Mouse (Mus musculus) hindbrain, embryonic 12.5 days (tissue): ENCODE measurements at regions not wholly inside any gene's neighbourhood (a gene's known extent, or its start where the extent isn't known, plus 50 kb on each side); places are given as distances from the start of the nearest gene placed in this dataset.
A peak's percentile ranks its signal among the peaks of the same experiment; 100 is the strongest.

Experiments used
- ATAC-seq: fragments of 200-750 bp; cut with Nextera tagmentation; 2 replicates; pipeline ENCODE4 v1.8.0; 2017; ENCODE audit warnings: moderate TSS enrichment; ENCODE audit not compliant: low FRiP score
- H3K27ac ChIP-seq: fragments of 300-500 bp; sonication (generic); 2 replicates; pipeline ENCODE4 v1.5.1; 2016; ENCODE audit warnings: mild to moderate bottlenecking
- H3K27me3 ChIP-seq: fragments of 300-500 bp; sonication (generic); 2 replicates; pipeline ENCODE4 v1.6.1; 2016; ENCODE audit warnings: mild to moderate bottlenecking
- H3K36me3 ChIP-seq: fragments of 300-500 bp; sonication (generic); 2 replicates; pipeline ENCODE4 v1.6.1; 2016; ENCODE audit warnings: mild to moderate bottlenecking
- H3K4me1 ChIP-seq: fragments of 300-500 bp; sonication (generic); 2 replicates; pipeline ENCODE4 v1.6.1; 2016
- H3K4me2 ChIP-seq: fragments of 300-500 bp; sonication (generic); replicated peaks from 2 replicates; pipeline ENCODE4 v1.6.1; 2016; ENCODE audit warnings: mild to moderate bottlenecking
- H3K4me3 ChIP-seq: fragments of 300-500 bp; sonication (generic); 2 replicates; pipeline ENCODE4 v1.5.1; 2016; ENCODE audit warnings: mild to moderate bottlenecking
- H3K9ac ChIP-seq: fragments of 300-500 bp; sonication (generic); 2 replicates; pipeline ENCODE4 v1.6.1; 2016; ENCODE audit warnings: mild to moderate bottlenecking, moderate library complexity
- H3K9me3 ChIP-seq: fragments of 300-500 bp; sonication (generic); replicated peaks from 2 replicates; pipeline ENCODE4 v1.6.1; 2016; ENCODE audit warnings: mild to moderate bottlenecking
- WGBS: fragments of 180-500 bp; shearing (Covaris S2); methylation state at CpG from one replicate; pipeline ENCODE4 v1.1.7; 2016; 5-methylcytosine and 5-hydroxymethylcytosine counted together

DNA sequence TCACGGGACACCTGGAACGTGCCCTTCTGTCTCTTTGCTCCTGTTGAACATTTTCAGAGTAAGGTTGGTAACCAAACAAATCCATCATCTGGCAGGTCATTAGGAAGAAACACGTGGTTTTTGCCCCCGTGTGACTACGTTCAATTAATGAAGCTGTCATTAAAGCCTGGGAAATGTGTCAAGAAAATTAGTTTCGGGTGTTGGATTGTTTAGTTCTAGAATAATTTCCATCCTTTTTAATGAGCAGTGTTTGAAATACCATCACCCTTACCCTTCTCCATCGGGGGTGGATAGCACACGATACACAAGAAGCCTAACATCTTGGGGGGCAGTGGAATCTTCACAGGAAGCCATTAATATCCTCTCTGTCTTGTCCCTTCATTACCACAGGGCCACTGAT, 107.7 kb downstream of the Far1 start:
- H3K4me1 ChIP-seq: peaks cover 9% of the 10 kb centered on the region; the same call in 1 of the 2 replicates
- H3K4me3 ChIP-seq: no peak overlapping the region
- H3K9ac ChIP-seq: no peak overlapping the region
- 49% methylated on average over 8 of the region's 8 CpGs for WGBS
- H3K4me2 ChIP-seq: no peak overlapping the region
- H3K27me3 ChIP-seq: no peaks in the 10 kb centered on the region
- H3K27ac ChIP-seq: peak overlapping the region; percentile 60
- ATAC-seq: no peak
- H3K9me3 ChIP-seq: no peaks in the 10 kb centered on the region
- no peaks in the 10 kb centered on the region for H3K36me3 ChIP-seq

DNA sequence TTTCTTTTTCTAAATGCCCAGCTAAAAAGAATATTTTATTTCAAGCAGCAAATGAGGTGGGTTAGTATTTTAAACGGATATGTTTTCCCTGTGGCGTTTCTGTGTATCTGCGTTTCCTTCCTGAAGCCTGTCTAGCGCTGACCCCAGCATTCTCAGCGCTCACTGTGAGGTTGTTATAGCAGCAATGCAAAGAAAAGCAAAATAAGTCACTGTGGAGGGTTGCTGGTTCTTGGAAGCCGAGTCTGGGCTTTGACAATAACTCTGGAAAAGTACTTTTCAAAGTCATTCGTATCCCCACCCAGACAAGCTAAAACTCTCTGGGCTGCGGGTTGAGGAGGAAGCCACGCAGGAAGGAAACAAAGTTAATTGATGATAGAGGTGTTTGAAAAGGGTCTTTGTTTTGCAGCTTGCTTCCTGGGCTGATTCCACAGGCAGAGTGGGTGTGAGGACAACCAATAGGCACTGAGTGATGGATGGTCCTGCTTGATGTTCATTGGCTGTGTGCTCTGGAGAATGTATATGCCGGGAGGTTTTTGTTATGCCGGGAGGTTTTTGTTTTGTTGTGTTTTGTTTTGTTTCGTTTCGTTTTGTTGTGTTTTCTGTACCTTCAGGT, 108.4 kb downstream of the Far1 start:
- peaks cover 9% of the 10 kb centered on the region; the same call in 1 of the 2 replicates for H3K4me1 ChIP-seq
- ATAC-seq: peak; percentile 54; the same call in 1 of the 2 replicates

DNA sequence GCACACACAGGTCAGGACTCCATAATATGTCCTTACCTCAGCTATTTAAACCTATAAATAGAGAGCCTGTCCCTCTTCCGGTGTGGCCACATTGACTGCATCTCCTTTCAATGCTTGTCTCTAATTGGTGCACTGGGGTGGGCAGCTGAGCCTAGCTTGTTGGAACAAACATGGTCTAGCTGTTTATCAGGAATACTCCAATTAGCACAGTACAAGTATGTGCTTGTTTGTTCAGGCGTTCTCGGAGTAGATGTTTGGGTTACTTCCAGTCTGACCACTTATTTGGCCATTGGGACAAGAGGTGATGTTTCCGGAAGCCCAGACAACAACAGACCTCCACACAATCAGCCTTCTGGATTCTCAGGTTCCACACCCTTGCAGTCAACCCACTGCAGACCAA, 109.7 kb downstream of the Far1 start:
- Histone ChIP-seq H3K27ac (no peak overlapping the region), H3K36me3 (no peaks in the 10 kb centered on the region), H3K9me3 (no peaks in the 10 kb centered on the region), H3K9ac (no peak overlapping the region), H3K4me1 (peaks cover 9% of the 10 kb centered on the region; the same call in 1 of the 2 replicates), H3K27me3 (no peaks in the 10 kb centered on the region), H3K4me2 (no peak overlapping the region), H3K4me3 (no peak overlapping the region)
- WGBS: 81% methylated on average over 4 of the region's 4 CpGs
- ATAC-seq: no peak

More for the DNA sequence above, 108.4 kb downstream of the Far1 start:
- Histone ChIP-seq H3K9ac (no peak overlapping the region), H3K4me2 (peak overlapping the region; percentile 7; the same call in 1 of the 2 replicates), H3K9me3 (no peaks in the 10 kb centered on the region), H3K4me3 (no peak overlapping the region), H3K27ac (no peak overlapping the region), H3K27me3 (no peaks in the 10 kb centered on the region), H3K36me3 (no peaks in the 10 kb centered on the region)
- 37% methylated on average over 13 of the region's 13 CpGs for WGBS

DNA sequence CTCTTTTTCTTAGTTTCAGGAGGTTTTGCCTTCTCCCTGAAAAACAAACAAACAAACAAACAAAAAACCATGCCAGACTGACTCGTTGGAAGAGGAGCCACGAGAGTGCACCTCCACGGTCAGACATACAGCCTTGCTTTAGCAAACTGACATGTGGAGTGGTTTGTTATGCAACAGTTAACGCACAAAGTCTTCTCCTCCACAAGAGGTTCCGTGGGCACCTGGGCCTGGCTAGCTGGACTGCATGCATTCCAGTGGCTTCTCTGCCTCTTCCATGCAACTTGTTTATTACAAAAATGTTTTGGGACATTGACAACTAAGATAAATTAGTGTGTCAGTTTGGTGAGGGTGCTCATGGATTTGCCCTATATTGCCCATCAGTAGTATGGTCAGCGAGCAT, 110.3 kb downstream of the Far1 start:
- Histone ChIP-seq H3K4me1 (peaks cover 9% of the 10 kb centered on the region; the same call in 1 of the 2 replicates), H3K36me3 (no peaks in the 10 kb centered on the region), H3K9ac (no peak overlapping the region), H3K9me3 (no peaks in the 10 kb centered on the region), H3K4me3 (no peak overlapping the region), H3K27ac (no peak overlapping the region), H3K27me3 (no peaks in the 10 kb centered on the region), H3K4me2 (no peak overlapping the region)
- ATAC-seq: no peak
- WGBS: 93% methylated on average over 6 of the region's 6 CpGs

DNA sequence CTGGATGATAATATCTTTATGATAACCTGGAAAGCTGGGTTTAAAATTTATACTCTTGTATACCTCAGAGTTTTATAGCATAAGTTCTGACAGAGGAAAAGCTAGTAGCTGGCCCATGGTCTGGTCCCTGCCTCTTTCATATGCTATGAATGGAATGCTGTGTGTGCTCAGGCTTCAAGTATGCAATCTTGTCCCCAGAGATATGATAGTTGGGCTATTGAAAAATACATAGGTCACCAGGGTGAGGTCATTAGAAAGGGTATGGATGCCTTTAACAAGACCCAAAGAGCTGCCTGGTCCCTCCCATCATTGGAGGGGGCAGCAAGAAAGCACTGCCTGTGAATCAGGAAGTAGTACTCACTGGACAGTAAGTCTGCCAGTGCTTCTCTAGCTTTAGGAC, 113.1 kb downstream of the Far1 start:
- no peak overlapping the region for H3K27ac ChIP-seq
- H3K9me3 ChIP-seq: no peaks in the 10 kb centered on the region
- no peak for ATAC-seq
- H3K27me3 ChIP-seq: no peaks in the 10 kb centered on the region
- H3K4me3 ChIP-seq: no peak overlapping the region
- no peaks in the 10 kb centered on the region for H3K36me3 ChIP-seq
- no peaks in the 10 kb centered on the region for H3K4me1 ChIP-seq
- H3K4me2 ChIP-seq: no peak overlapping the region
- H3K9ac ChIP-seq: no peak overlapping the region

DNA sequence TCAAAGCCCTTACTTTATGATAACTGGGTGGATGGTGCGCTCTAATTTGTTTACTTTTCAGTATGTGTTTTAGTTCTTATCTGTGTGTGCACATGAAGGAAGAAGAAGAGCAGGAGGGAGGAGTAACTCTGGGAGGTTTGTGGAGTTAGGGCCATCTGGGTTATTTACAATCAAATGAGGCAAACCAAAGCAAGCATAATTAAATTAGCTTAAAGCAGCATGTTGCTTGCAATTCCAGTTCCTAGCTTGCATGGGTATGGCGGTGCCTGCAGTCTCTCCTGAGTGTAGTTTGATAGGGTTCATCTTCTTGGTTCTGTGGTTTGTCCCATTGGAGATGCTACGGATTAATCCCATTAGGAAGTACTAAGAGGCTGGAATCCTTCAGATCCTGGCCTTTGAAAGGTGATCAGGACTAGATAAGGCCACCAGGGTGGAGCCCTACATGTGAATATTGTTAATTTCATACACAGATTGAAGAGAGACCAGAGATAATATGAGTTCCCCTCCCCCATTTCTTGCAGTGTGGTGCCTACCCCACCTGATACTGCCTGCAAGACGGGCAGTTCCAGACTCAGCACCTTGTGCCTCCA, 123.5 kb downstream of the Far1 start:
- no peak overlapping the region for H3K27ac ChIP-seq
- H3K4me1 ChIP-seq: no peaks in the 10 kb centered on the region
- no peak for ATAC-seq
- H3K9ac ChIP-seq: no peak overlapping the region
- no peaks in the 10 kb centered on the region for H3K9me3 ChIP-seq
- H3K4me2 ChIP-seq: no peak overlapping the region
- H3K27me3 ChIP-seq: no peaks in the 10 kb centered on the region
- H3K4me3 ChIP-seq: no peak overlapping the region
- WGBS: 92% methylated on average over 4 of the region's 4 CpGs
- no peaks in the 10 kb centered on the region for H3K36me3 ChIP-seq

DNA sequence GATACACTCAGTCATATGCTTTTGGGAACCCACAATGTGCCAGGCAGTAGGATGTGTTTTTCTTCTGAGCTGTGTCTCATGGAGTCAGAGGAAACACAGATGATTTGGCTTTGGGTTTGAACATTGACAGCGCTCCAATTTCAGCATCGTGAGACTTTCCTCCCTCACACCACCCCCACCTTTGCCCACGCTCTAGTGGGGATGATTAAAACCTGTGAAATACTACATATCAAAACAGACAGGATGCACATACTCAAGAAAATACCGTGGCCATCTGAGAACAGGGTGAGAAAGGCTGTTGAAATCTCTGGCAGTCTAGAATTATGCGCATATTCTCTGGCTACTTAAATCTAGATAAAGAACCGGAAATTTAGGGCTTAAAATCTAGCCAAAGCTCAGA, 124.5 kb downstream of the Far1 start:
- WGBS: 69% methylated on average over 6 of the region's 6 CpGs
- H3K4me2 ChIP-seq: no peak overlapping the region
- no peak for ATAC-seq

DNA sequence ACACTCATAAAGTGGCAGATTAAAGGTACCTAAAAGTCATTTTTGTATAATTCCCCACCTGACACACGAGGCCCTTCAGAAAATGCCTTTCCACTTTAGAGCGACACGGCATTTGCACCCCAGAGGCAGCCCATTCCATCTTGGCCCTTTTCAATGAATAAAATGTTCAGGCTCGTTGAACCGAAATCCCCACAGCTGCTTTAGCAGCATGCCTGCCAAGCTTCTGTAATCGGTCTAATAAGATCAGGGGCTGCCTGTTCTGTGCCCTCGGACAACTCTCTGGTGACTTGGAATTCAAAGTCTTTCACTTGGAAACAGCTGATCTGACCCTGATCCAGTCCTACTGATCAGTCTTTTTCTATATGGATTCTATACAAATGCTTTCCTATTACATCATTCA, 123.3 kb upstream of the Spon1 start:
- no peak overlapping the region for H3K9ac ChIP-seq
- H3K27ac ChIP-seq: no peak overlapping the region
- no peaks in the 10 kb centered on the region for H3K36me3 ChIP-seq
- H3K4me3 ChIP-seq: no peak overlapping the region
- H3K27me3 ChIP-seq: no peaks in the 10 kb centered on the region
- WGBS: 68% methylated on average over 7 of the region's 7 CpGs
- H3K4me2 ChIP-seq: no peak overlapping the region
- no peak for ATAC-seq
- no peaks in the 10 kb centered on the region for H3K9me3 ChIP-seq
- H3K4me1 ChIP-seq: no peaks in the 10 kb centered on the region

More for the DNA sequence above, 124.5 kb downstream of the Far1 start:
- no peak overlapping the region for H3K27ac ChIP-seq
- no peaks in the 10 kb centered on the region for H3K27me3 ChIP-seq
- H3K9me3 ChIP-seq: no peaks in the 10 kb centered on the region
- H3K4me1 ChIP-seq: no peaks in the 10 kb centered on the region
- no peaks in the 10 kb centered on the region for H3K36me3 ChIP-seq
- no peak overlapping the region for H3K4me3 ChIP-seq
- H3K9ac ChIP-seq: no peak overlapping the region

DNA sequence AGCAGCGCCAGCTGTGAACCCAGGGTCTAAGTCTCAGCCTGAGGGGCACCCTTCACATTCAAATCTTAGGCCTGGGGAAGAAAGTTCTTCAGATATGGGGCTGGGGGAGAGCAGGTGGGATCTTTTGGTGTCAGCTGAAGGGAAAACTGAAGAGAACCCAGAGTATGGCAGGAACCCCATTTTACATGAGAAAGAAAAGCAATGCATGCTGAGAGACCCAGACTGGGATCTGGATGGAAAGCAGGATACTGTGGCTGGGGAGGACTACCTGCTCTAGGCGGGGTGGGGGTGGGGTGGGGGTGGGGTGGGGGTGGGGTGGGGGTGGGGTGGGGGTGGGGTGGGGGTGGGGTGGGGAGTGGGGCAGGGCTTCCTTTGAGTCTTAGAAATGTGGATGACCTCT, 115.2 kb upstream of the Spon1 start:
- no peaks in the 10 kb centered on the region for H3K4me1 ChIP-seq
- no peaks in the 10 kb centered on the region for H3K36me3 ChIP-seq
- H3K9ac ChIP-seq: no peak overlapping the region
- H3K27me3 ChIP-seq: no peaks in the 10 kb centered on the region
- H3K27ac ChIP-seq: no peak overlapping the region
- no peak overlapping the region for H3K4me3 ChIP-seq
- H3K9me3 ChIP-seq: no peaks in the 10 kb centered on the region
- no peak for ATAC-seq
- 65% methylated on average over 1 of the region's 2 CpGs for WGBS
- H3K4me2 ChIP-seq: no peak overlapping the region

DNA sequence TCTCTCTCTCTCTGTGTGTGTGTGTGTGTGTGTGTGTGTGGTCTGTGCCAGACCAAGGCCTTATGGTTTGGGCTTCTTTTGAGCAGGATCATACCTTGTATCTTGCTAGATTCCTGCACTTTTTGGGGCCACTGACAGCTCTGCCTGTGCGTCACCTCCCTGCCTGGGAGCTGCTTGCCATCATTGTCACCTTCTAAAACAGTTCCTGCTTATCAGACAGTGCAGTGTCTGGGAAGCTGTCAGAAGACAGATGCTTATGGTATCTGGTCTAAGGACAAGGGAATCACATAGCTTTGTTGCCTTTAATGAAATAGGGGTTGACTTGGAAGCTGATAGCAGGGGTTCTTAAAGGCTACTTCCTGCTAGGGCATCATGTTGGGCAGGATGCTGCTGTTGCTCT, 114.1 kb upstream of the Spon1 start:
- ATAC-seq: no peak
- no peak overlapping the region for H3K4me3 ChIP-seq
- no peaks in the 10 kb centered on the region for H3K27me3 ChIP-seq
- no peak overlapping the region for H3K27ac ChIP-seq
- no peaks in the 10 kb centered on the region for H3K4me1 ChIP-seq
- WGBS: 90% methylated on average over 1 of the region's 1 CpGs
- H3K36me3 ChIP-seq: no peaks in the 10 kb centered on the region
- no peaks in the 10 kb centered on the region for H3K9me3 ChIP-seq
- H3K4me2 ChIP-seq: no peak overlapping the region
- no peak overlapping the region for H3K9ac ChIP-seq

DNA sequence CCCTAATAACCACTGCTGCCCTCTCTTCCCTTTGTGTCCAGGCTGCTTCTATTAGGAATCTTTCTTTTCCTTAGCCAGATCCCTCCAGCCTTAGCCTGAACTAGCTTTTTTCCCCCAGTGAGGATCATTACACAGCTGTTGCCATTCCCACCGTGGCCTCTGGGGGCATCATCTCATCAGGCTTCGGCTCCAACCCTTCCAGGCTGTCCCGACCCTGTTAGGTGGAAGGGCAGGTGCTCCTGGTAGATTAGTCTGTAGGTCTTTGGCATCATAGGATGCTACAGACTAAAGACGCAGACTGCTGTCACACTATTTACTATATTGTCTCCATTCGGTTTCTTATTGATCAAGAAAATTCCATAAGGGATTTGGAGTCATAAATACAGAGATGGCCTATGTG, 112.7 kb upstream of the Spon1 start:
- Histone ChIP-seq H3K9ac (no peak overlapping the region), H3K27ac (no peak overlapping the region), H3K4me2 (no peak overlapping the region), H3K4me1 (no peaks in the 10 kb centered on the region), H3K27me3 (no peaks in the 10 kb centered on the region), H3K4me3 (no peak overlapping the region), H3K36me3 (no peaks in the 10 kb centered on the region), H3K9me3 (no peaks in the 10 kb centered on the region)
- WGBS: 26% methylated on average over 5 of the region's 5 CpGs
- no peak for ATAC-seq

DNA sequence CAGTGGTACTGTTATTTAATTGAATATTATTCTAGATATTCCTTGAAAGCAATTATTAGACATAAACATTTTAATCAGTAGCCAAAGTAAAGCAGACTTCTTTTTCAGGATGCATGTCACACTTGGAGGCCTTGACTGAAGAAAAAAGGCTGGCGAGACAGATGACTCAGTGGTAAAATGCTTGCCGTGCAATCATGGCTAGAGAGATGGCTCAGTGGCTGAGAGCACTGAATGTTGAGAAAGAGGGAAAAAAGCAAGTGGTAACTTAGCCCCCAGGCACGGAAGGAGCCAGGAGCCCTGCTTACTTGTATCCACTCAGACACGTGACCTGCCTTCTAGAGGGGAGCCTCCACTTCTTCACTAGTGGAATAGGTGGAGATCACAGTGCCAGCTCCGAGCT, 110.5 kb upstream of the Spon1 start:
- no peak overlapping the region for H3K9ac ChIP-seq
- no peaks in the 10 kb centered on the region for H3K27me3 ChIP-seq
- no peak overlapping the region for H3K27ac ChIP-seq
- H3K4me3 ChIP-seq: no peak overlapping the region
- 79% methylated on average over 5 of the region's 5 CpGs for WGBS
- no peak overlapping the region for H3K4me2 ChIP-seq
- ATAC-seq: no peak
- H3K4me1 ChIP-seq: no peaks in the 10 kb centered on the region
- no peaks in the 10 kb centered on the region for H3K9me3 ChIP-seq
- no peaks in the 10 kb centered on the region for H3K36me3 ChIP-seq
